Mouse (Mus musculus): ENCODE results near the gene Kdm5b. TPM values are rescaled to one million over a fixed set of nuclear protein-coding genes. Genes with fewer than 3 reads are reported as not detected.
A peak's percentile ranks its signal among the peaks of the same experiment; 100 is the strongest.

Gene Kdm5b
- polyA plus RNA-seq, 2 experiments from 2014 or later = 15.5 to 18.1 TPM

- no peak for ATAC-seq
Measured at GRCm38 (mm10) chr1:134551869-134552268, 8.1 kb upstream of the Kdm5b start.

- no peak for ATAC-seq
Measured at GRCm38 (mm10) chr1:134552396-134552795, 7.6 kb upstream of the Kdm5b start.

GRCm38 (mm10) chr1:134555240-134555870 is 4.6 kb upstream of the Kdm5b start:
- no peak for ATAC-seq

GRCm38 (mm10) chr1:134555871-134556670 is 3.9 kb upstream of the Kdm5b start:
- ATAC-seq = peak; percentile 18

- peak; percentile 83 for ATAC-seq
Measured at GRCm38 (mm10) chr1:134556671-134557218, 3.2 kb upstream of the Kdm5b start.

- no peak for ATAC-seq
Measured at GRCm38 (mm10) chr1:134558511-134558910, 1.5 kb upstream of the Kdm5b start.

GRCm38 (mm10) chr1:134559226-134559625 is 745 bp upstream of the Kdm5b start:
- no peak for ATAC-seq

GRCm38 (mm10) chr1:134560396-134560795 is 425 bp downstream of the Kdm5b start:
- ATAC-seq = peak; percentile 18

- ATAC-seq = no peak
Measured at GRCm38 (mm10) chr1:134560801-134561769, 1.1 kb downstream of the Kdm5b start.

- ATAC-seq = no peak
Measured at GRCm38 (mm10) chr1:134561770-134562143, 1.8 kb downstream of the Kdm5b start.

- ATAC-seq = no peak
Measured at GRCm38 (mm10) chr1:134562457-134562856, 2.5 kb downstream of the Kdm5b start.

GRCm38 (mm10) chr1:134563726-134564125 is 3.8 kb downstream of the Kdm5b start:
- no peak for ATAC-seq

GRCm38 (mm10) chr1:134567511-134567910 is 7.5 kb downstream of the Kdm5b start:
- no peak for ATAC-seq

GRCm38 (mm10) chr1:134570171-134570570 is 10.2 kb downstream of the Kdm5b start:
- ATAC-seq = no peak

- no peak for ATAC-seq
Measured at GRCm38 (mm10) chr1:134570631-134571030, 10.7 kb downstream of the Kdm5b start.

GRCm38 (mm10) chr1:134573300-134573931 is 13.4 kb downstream of the Kdm5b start:
- no peak for ATAC-seq

- ATAC-seq = no peak
Measured at GRCm38 (mm10) chr1:134573932-134574315, 14.0 kb downstream of the Kdm5b start.

GRCm38 (mm10) chr1:134577384-134578120 is 17.6 kb downstream of the Kdm5b start:
- no peak for ATAC-seq

GRCm38 (mm10) chr1:134580796-134581195 is 20.8 kb downstream of the Kdm5b start:
- ATAC-seq = no peak

GRCm38 (mm10) chr1:134583560-134583959 is 23.6 kb downstream of the Kdm5b start:
- no peak for ATAC-seq

- ATAC-seq = no peak
Measured at GRCm38 (mm10) chr1:134589676-134590075, 29.7 kb downstream of the Kdm5b start.
